Mouse (Mus musculus) CH12.LX (cell line): ENCODE measurements at regions not wholly inside any gene's neighbourhood (a gene's known extent, or its start where the extent isn't known, plus 50 kb on each side); places are given as distances from the start of the nearest gene placed in this dataset.

Experiments
- DNase-seq: peaks from one replicate; pipeline ENCODE4 v3.0.0-alpha.2; 2013; ENCODE audit errors: extremely low read depth
- H3K27ac ChIP-seq: 2 replicates; pipeline ENCODE4 v1.5.1; 2012; ENCODE audit warnings: low read depth, mild to moderate bottlenecking, control low read depth, moderate library complexity; ENCODE audit not compliant: insufficient read depth
- H3K27me3 ChIP-seq: replicated peaks from 2 replicates; pipeline ENCODE3; 2012; ENCODE audit warnings: inconsistent platforms
- H3K36me3 ChIP-seq, 2 experiments: replicated peaks in 1 of 2; 2 replicates each; pipeline versions ENCODE3 to v1.6.1; 2012; ENCODE audit warnings: inconsistent platforms in 1 of 2, low read length in 1 of 2, mild to moderate bottlenecking in 1 of 2, mixed read lengths in 1 of 2, moderate library complexity in 1 of 2; ENCODE audit not compliant: control insufficient read depth in 1 of 2, insufficient read depth in 1 of 2
- H3K4me1 ChIP-seq, 2 experiments: 2 replicates each; pipeline ENCODE4 v1.6.1; 2012; ENCODE audit warnings: inconsistent platforms in 1 of 2, moderate library complexity in 1 of 2; ENCODE audit not compliant: insufficient read depth in 2 of 2, control insufficient read depth in 1 of 2
- H3K4me2 ChIP-seq: 2 replicates; pipeline ENCODE4 v1.6.1; 2012; ENCODE audit warnings: low read depth, mild to moderate bottlenecking, control low read depth; ENCODE audit not compliant: poor library complexity, insufficient read depth, severe bottlenecking
- H3K4me3 ChIP-seq, 3 experiments: fragments of 150-350 bp in 1 of 3; sonication (generic) in 1 of 3; replicated peaks in 1 of 3; 2 replicates each; pipeline versions ENCODE3 to v1.5.1; 2011 to 2012; ENCODE audit warnings: low read depth in 2 of 3, low read length in 2 of 3, mild to moderate bottlenecking in 2 of 3, moderate library complexity in 2 of 3, control low read depth in 1 of 3, improper control_type of control experiment in 1 of 3, inconsistent platforms in 1 of 3, mixed read lengths in 1 of 3; ENCODE audit not compliant: poor library complexity in 1 of 3
- H3K79me2 ChIP-seq: replicated peaks from 2 replicates; pipeline ENCODE4 v1.6.1; 2012; ENCODE audit warnings: mild to moderate bottlenecking, moderate library complexity; ENCODE audit not compliant: control insufficient read depth, poor library complexity, insufficient read depth, severe bottlenecking; ENCODE audit errors: extremely low read depth
- H3K9ac ChIP-seq: 2 replicates; pipeline ENCODE4 v1.6.1; 2012; ENCODE audit warnings: low read depth, mild to moderate bottlenecking, control low read depth, moderate library complexity; ENCODE audit not compliant: insufficient read depth
- H3K9me3 ChIP-seq: replicated peaks from 2 replicates; pipeline ENCODE3; 2012; ENCODE audit warnings: low read length, inconsistent platforms, mixed read lengths
- CHD1 ChIP-seq: IDR thresholded peaks from 2 replicates; pipeline ENCODE4 v1.6.1; 2012; ENCODE audit warnings: low read depth, low read length, improper control_type of control experiment, inconsistent platforms
- CTCF ChIP-seq, 2 experiments: IDR thresholded peaks in 1 of 2; conservative IDR thresholded peaks in 1 of 2; 2 replicates each; pipeline ENCODE4 v1.5.1; 2011 to 2012; ENCODE audit warnings: low read depth in 2 of 2, low read length in 2 of 2, improper control_type of control experiment in 1 of 2, inconsistent platforms in 1 of 2, mild to moderate bottlenecking in 1 of 2, moderate library complexity in 1 of 2
- E2F4 ChIP-seq: IDR thresholded peaks from 2 replicates; pipeline ENCODE4 v1.6.1; 2011; ENCODE audit warnings: low read depth, low read length, improper control_type of control experiment; ENCODE audit not compliant: insufficient replicate concordance
- EP300 ChIP-seq: IDR thresholded peaks from 2 replicates; pipeline ENCODE4 v1.6.1; 2011; ENCODE audit warnings: low read length, improper control_type of control experiment
- GABPA ChIP-seq: IDR thresholded peaks from 2 replicates; pipeline ENCODE4 v1.6.1; 2012; ENCODE audit warnings: low read depth, low read length, improper control_type of control experiment, inconsistent platforms; ENCODE audit not compliant: insufficient replicate concordance
- JUN ChIP-seq: IDR thresholded peaks from 2 replicates; pipeline ENCODE4 v1.6.1; 2011; ENCODE audit warnings: low read depth, mild to moderate bottlenecking, low read length, improper control_type of control experiment, moderate library complexity; ENCODE audit not compliant: insufficient read depth
- MAFK ChIP-seq: IDR thresholded peaks from 2 replicates; pipeline ENCODE4 v1.6.1; 2011; ENCODE audit warnings: low read length, improper control_type of control experiment; ENCODE audit not compliant: insufficient replicate concordance
- MEF2A ChIP-seq: IDR thresholded peaks from 2 replicates; pipeline ENCODE4 v1.6.1; 2014; ENCODE audit warnings: low read depth, mild to moderate bottlenecking, inconsistent platforms, low read length, improper control_type of control experiment, borderline replicate concordance
- RCOR1 ChIP-seq: conservative IDR thresholded peaks from 2 replicates; pipeline ENCODE4 v1.6.1; 2012; ENCODE audit warnings: low read depth, mild to moderate bottlenecking, inconsistent platforms, low read length, improper control_type of control experiment
- SMC3 ChIP-seq: IDR thresholded peaks from 2 replicates; pipeline ENCODE4 v1.6.1; 2011; ENCODE audit warnings: low read depth, low read length, improper control_type of control experiment
- USF2 ChIP-seq: conservative IDR thresholded peaks from 2 replicates; pipeline ENCODE4 v1.6.1; 2011; ENCODE audit warnings: low read depth, low read length, improper control_type of control experiment
- ZMIZ1 ChIP-seq: IDR thresholded peaks from 2 replicates; pipeline ENCODE4 v1.6.1; 2012; ENCODE audit warnings: low read depth, mild to moderate bottlenecking, inconsistent platforms, low read length, improper control_type of control experiment
- dilution Hi-C: fragments of 300-500 bp; cut with MboI; formaldehyde crosslinking; loops from 2 replicates; pipeline ENCODE4 v1.14.3; 2020; ENCODE audit warnings: low sequenced_read_pairs; ENCODE audit not compliant: extremely low pct_unique_long_range_greater_than_20kb, extremely low pct_ligation_motif_present
- in situ Hi-C: fragments of 300-500 bp; cut with MboI; formaldehyde crosslinking; loops from 3 replicates; pipeline ENCODE4 v1.14.3; 2019; ENCODE audit warnings: low sequenced_read_pairs, low pct_ligation_motif_present, low pct_unique_long_range_greater_than_20kb, mixed read lengths

GRCm38 (mm10) chr1:14513662-14514061 lies 1579.5 kb downstream of the 4930444P10Rik start:
- dilution Hi-C loops (no loop called here), in situ Hi-C loops (no loop called here)
- Histone ChIP-seq H3K27ac (no peak overlapping the region), H3K27me3 (no peaks in the 10 kb centered on the region), H3K9me3 (no peaks in the 10 kb centered on the region), H3K4me3 (no peak overlapping the region), H3K79me2 (no peaks in the 10 kb centered on the region), H3K4me1 (no peaks in the 10 kb centered on the region), H3K4me2 (no peak overlapping the region), H3K36me3 (no peaks in the 10 kb centered on the region), H3K9ac (no peak overlapping the region)
- no peak for DNase-seq
- no peak for TF ChIP-seq CHD1
- no peak for TF ChIP-seq E2F4
- no peak for TF ChIP-seq SMC3
- TF ChIP-seq RCOR1: no peak
- TF ChIP-seq JUN: no peak
- TF ChIP-seq ZMIZ1: no peak
- no peak for TF ChIP-seq MAFK
- no peak for TF ChIP-seq CTCF (conservative IDR thresholded peaks at IDR 0.05 in 1 of 2, IDR thresholded peaks at IDR 0.05 in 1 of 2; ENCODE audit: low read depth in 2 of 2, low read length in 2 of 2)
- no peak for TF ChIP-seq GABPA

DNA sequence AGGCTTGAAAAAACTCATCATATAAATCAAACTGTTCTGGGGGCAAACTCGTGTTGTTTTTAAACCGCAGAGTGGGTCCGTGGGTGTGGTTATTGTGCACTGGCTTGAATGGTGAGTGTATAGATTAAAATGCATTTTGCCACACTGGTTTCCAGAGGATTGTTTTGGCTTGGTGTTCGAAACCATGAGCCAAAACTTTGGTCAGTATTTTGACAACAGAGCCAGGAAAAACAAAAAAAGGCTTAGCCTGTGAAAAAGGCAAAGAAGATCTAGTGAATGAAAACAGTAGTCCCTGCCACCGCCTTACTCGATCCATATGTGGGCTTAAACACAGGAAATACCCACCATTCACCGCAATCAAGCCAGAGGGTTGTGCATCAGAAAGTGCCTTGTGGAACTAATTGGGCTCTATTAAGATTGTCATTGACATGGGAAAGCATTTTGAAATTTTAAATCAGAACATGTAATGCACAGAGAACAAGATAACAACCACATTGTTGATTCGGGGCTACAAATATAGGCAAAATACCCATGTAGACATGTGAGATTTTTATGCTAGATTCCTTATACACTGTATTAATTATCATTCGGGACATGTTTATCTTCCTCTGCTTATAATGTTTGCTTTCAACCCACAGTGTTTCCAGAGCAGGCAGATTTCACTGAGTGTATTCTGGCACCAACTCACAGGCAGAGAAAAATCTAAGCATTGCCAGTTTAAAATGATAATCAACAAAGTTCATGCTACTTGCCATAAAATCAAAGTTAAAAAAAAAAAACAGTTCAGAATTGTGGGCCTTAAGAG lies 1580.4 kb downstream of the 4930444P10Rik start:
- Histone ChIP-seq H3K4me2 (no peak overlapping the region), H3K4me1 (no peaks in the 10 kb centered on the region), H3K27me3 (no peaks in the 10 kb centered on the region), H3K9ac (no peak overlapping the region), H3K9me3 (no peaks in the 10 kb centered on the region), H3K36me3 (no peaks in the 10 kb centered on the region)
- dilution Hi-C loops: no loop called here
- TF ChIP-seq MEF2A (no peak), USF2 (no peak), EP300 (no peak), CTCF (conservative IDR thresholded peaks at IDR 0.05 in 1 of 2, IDR thresholded peaks at IDR 0.05 in 1 of 2; ENCODE audit: low read depth in 2 of 2, low read length in 2 of 2) (no peak)
- TF ChIP-seq, all 38 proteins: peak for 0
- DNase-seq: no peak
- no peak overlapping the region for H3K4me3 ChIP-seq
- H3K79me2 ChIP-seq: no peaks in the 10 kb centered on the region
- H3K27ac ChIP-seq: no peak overlapping the region
- in situ Hi-C loops: no loop called here
